Mouse (Mus musculus): ENCODE measurements around the gene Akr1d1.

Gene Akr1d1

GRCm38 (mm10) chr6:37529940-37530339, at the start of gene Akr1d1:
Gene Akr1d1 (plus strand): TSS chr6:37530173.
- DNase-seq, result no peak

GRCm38 (mm10) chr6:37481147-37481546, 48.8 kb upstream of the Akr1d1 start:
- DNase-seq, result no peak

- no peak for DNase-seq
These were observed 46.7 kb upstream of the Akr1d1 start for GRCm38 (mm10) chr6:37483262-37483661.

DNA sequence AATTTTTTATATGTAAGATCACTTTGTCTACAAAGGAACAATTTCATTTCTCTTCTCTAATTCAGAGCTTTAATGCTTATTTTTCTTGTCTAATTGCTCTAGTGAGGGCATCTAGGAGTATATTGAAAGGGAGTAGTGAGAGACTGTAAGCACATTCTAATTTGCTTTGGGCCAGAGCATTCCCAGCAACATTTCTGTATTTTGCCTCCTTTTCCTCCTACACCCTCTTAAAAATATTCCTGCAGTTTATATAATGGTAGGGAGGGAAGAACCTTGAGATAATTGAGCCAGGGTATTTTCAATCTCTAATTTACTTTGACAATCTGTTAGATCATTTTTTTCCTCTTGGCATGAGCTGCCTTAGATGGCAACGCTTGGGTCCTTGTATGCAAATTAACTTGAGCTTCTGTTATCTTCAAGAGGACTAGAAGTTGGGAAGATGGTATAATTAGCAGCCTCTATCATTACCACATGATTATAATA, 45.3 kb upstream of the Akr1d1 start:
- DNase-seq, result no peak

- DNase-seq, result no peak
These were observed 43.5 kb upstream of the Akr1d1 start for GRCm38 (mm10) chr6:37486502-37486901.

DNA sequence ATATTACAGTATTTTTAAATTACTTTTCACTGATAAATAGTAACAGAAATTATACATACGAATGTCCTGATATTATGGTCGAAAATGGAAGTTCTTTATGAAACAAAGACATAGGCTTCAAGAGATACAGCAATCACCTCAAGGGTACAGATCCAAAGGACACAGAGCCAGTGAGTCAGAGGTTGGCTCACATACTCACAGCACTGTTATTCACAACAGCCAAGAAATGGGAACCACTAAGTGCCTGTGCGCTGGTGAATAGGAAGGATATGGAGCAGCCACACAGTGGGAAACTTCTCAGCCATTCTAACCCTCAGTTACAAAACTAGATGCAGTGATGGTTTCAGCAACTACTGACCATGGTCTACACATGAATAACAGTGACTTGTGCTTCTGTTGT, 37.7 kb upstream of the Akr1d1 start:
- no peak for DNase-seq

- DNase-seq, result no peak
These were observed 35.0 kb upstream of the Akr1d1 start for GRCm38 (mm10) chr6:37494957-37495356.

DNA sequence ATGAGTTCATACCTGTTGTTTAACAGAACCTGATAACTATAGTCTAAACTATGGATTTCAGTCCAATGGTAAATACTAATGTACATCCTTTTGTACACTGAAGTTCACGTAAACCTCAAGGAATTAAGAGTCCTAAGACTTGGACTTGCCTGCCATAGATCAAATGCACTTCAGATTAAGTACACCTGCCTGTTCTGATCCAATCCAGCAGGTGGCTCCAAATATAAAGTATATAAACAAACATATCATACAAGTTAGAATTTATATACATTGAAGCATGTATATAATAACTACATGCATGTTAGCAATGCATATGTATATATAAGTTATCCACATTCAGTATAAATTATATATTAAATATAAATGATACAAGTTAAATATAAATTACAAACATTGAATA, 33.1 kb upstream of the Akr1d1 start:
- no peak for DNase-seq

GRCm38 (mm10) chr6:37505588-37505987, 24.4 kb upstream of the Akr1d1 start:
- DNase-seq, result no peak

DNA sequence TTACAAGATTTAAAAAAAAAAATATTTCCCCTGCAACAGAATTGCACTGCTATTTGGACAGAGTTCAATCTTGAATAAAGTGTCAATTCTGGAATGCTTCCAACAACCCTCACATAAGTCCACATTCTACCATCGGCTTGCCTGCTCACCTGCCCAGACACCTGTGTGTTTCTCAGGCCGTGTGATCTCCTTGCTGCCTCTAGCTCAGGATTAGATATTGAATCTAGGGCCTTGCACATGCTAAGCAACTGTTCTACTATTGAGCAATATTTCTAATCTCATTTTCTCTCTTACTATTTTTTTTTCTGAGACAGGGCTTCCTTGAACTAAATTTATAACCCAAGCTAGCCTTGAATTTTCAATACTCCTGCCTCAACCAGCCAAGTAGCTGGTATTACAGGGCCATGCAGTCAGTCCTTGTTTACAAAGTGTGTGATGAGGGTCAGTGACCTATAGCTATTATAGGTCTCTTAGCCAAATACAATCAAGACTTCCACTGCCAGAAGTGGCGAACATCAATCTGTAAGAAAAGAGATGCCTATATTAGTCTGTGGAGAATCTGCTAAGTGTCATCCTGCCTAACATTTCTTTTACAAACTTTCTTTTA, 23.0 kb upstream of the Akr1d1 start:
- no peak for DNase-seq

DNA sequence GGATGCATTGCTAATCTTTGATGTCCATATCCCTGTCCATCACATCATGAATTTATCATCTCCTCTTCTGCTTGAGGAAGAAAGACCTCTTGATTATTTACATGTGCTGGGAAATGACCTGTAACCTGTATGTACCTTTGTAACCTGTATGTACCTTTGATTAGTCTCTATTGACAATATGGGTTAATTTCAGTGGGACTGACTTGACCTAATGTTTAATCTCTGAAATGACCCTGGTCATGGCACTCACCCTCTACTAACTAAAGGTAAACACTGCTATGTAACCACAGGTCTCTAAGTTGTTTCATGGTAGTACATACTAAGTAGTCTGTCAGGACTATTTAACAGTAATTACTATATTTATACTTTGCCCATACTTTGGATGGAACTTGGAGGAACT, 19.2 kb upstream of the Akr1d1 start:
- no peak for DNase-seq

DNA sequence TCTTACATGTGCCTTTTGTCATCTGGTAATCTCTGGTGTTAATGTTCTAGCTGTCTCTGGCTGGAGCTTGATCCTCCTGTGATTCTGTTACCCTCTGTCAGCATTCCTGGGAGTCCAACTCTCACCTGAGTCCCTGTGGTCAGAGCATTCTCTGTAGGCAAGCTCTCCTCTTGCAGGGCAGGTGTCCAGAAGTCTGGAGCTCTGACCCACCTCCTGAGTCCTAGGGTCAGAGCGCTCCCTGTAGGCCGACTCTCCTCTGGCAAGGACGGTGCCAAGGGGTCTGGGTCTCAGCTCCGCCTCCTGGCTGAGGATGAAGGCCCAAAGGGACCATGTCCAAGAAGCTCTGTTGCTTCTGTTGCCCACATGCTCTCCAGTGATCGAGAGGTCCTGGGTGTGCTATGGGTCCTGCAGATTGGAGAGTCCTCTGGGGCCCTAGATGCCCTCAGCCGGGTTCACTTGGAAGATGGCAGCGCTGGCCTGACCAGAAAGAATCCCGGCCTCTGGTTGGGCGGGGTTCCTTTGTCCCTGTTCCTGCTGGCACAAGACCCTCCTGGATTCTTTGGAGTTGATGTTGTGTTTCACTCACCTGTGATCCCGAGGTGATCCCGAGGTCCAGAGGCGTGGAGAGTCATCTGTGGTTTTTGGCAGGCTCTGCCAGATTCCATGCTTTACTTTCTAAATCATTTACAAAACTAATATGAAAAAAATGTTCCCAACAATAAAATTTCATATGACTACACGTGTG, 9.2 kb upstream of the Akr1d1 start:
- no peak for DNase-seq

GRCm38 (mm10) chr6:37532036-37532435, 2.1 kb downstream of the Akr1d1 start:
- no peak for DNase-seq

DNA sequence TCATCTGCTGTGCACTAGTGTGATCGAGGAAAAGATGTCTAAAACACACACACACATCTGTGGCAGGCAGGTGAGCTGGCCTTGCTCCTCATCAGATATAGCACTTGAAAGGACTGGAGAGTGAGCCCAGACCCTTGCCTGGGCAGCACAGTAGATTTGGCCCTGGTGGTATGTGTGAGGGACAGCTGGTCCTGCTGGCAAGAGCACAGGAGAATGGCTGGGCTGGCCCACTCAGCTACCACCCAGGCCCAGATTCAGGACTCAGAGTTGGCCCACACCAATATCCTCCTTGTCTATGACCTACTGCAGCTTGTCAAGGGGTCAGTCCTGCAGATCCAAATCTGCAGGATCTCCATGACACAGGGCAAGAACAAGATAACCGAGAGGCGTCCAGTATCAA, 6.9 kb downstream of the Akr1d1 start:
- no peak for DNase-seq

- no peak for DNase-seq
These were observed 7.8 kb downstream of the Akr1d1 start for GRCm38 (mm10) chr6:37537801-37538200.

- DNase-seq, result no peak
These were observed 8.8 kb downstream of the Akr1d1 start for GRCm38 (mm10) chr6:37538792-37539191.

- no peak for DNase-seq
These were observed 9.4 kb downstream of the Akr1d1 start for GRCm38 (mm10) chr6:37539403-37539802.

DNA sequence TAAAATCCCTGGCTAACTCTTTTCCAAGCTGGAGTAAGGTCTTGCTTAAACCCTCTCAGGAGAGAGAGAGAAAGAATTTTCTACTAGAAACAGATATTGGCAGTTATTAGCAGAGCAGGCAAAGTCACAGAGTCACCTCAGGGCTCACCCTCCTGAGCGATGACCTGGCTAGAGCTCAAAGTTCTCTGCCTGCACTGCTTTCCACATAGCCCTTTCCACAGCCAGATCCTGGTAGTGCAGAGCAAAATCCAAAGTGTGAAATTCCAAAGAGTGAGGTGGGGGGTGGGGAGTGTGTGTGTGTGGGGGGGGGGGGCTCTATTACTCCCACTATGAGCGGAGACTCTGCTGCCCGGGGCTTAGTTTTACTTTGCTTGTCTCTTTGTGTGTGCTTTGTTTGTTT, 10.1 kb downstream of the Akr1d1 start:
- DNase-seq, result no peak

- DNase-seq, result no peak
These were observed 11.2 kb downstream of the Akr1d1 start for GRCm38 (mm10) chr6:37541171-37541570.

GRCm38 (mm10) chr6:37542145-37542544, 12.2 kb downstream of the Akr1d1 start:
- DNase-seq, result no peak

GRCm38 (mm10) chr6:37552760-37553159, 22.8 kb downstream of the Akr1d1 start:
- DNase-seq, result peak; percentile 66

DNA sequence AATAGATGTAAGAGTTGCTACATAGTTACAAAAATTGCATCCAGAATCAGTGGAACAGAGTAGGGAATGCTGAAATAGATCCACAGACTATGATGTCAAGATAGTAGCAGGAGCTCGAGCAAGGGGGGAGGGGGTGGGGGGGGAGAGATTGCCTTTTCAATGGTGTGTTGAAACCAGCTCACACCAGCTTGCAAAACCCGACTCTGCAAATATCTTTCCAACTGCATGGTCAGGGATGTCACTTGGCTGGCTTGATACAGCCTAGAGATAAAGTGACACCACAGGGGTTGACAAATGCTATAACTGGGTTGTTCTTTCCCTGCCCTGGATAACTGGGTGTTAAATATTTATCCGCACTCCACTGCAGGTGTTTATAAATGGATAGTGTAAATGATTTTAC, 24.0 kb downstream of the Akr1d1 start:
- no peak for DNase-seq

DNA sequence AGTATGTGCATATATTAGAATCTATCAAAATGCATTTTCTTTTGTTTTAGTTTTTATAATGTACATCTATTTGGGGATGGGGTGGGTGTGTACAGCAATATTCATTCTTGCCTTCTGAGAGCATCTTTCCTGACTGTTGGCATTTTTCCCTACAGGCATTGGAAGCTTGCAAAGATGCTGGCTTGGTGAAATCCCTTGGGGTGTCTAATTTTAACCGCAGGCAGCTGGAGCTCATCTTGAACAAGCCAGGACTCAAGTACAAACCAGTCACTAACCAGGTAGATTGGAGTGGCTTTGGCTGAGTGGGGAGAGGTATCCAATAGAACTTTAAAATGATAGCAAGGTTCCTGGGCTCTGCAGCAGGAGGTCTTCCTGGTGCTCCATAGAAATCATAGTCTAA, 24.4 kb downstream of the Akr1d1 start:
- DNase-seq, result no peak

DNA sequence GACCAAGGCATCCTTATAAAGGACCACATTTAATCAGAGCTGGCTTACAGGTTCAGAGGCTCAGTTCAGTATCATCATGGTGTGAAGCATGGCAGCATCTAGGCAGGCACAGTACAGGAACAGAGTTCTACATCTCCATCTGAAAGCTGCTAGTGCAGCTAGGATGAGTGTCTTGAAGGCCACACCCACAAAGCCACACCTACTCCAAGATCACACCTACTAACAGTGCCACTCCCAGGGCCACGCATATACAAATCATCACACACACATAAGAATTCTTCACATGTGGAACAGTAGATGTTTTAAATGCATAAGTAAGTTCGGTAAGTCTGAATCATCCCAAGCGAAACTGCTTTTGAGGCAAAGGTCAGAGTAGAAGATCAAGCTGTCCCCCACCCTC, 33.9 kb downstream of the Akr1d1 start:
- no peak for DNase-seq

- no peak for DNase-seq
These were observed 37.4 kb downstream of the Akr1d1 start for GRCm38 (mm10) chr6:37567363-37567762.
